Mouse (Mus musculus) bone marrow macrophage, adult 2 months (primary cell): ENCODE data around the gene Nr4a1.

Experiments used
- CTCF ChIP-seq: IDR thresholded peaks from 2 replicates; pipeline ENCODE4 v1.5.1; 2012; ENCODE audit warnings: low read depth, mild to moderate bottlenecking, low read length, moderate library complexity
- POLR2A ChIP-seq: IDR thresholded peaks from 2 replicates; pipeline ENCODE4 v1.6.1; 2012; ENCODE audit warnings: mild to moderate bottlenecking, low read depth, low read length, borderline replicate concordance

DNA sequence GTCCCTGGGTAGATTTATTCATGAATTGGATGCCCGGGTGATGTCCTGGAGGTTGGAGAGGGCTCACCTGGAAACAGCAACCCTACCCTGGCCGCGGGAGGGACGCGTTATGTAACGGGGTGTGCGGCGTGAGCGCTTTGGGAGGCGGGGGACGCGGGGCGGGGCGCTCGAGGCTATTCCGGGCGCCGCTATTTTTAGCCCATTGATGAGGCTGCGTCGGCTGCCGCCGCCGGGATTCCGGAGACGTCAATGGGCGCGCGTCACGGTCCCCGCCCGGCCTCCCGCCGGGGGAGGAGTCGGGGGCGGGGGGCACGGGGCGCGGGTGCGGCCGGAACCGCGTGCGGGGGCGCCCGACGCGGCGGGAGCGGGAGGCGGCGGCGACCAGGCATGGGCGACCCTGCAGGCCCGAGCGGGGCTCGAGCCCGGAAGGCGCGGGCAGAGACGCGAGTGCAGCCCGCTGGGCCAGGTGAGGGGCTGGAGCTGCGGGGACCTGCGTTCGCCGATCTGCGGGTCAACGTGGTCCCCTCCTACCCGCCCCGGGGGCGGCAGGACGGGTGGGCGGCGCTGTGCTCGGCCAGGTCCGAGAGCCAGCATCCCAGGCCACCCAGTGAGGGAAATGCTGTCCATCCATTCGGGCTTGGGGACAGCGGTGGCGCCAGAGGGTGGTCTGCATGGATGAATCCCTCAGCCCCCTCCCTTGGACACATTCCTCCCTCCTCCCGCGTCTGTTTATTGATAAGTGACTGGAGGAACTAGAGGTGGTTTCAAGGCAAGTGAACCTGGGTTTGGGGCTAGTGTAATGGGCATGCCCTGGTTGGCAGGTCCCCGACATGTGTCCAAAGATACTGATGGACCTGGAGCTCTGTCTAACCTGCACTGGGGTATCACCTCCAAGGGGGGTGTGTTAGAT, at the start of gene Nr4a1:
- TF ChIP-seq POLR2A (no peak), CTCF (peak; percentile 15; the same call in 1 of the 2 replicates)
